ENCODE assay signal across 10 mouse cellular contexts in genomic region chr3:28359138-28359537, GRCm38 (mm10).
DNase-seq lines count a peak whose midpoint lies in the region; ATAC-seq lines count a peak whose summit lies in the region.
"Had no signal": no experiment of that assay in that cellular context is flagged by ENCODE, and none has a peak within 500 bp of the region (broad histone marks: within the 10 kb centered on the region; RNA-seq: fewer than 3 reads in every experiment).

No protein-coding gene starts in this region.

- no peak overlapping the region for H3K4me3 ChIP-seq in embryonic facial prominence, embryonic 15.5 days (replicated peaks)
- no peak overlapping the region for H3K4me3 ChIP-seq in lung, embryonic 16.5 days (ENCODE audit: low read length)
- H3K4me3 ChIP-seq: hindbrain, embryonic 15.5 days; kidney, embryonic 15.5 days had no signal

- ATAC-seq in embryonic facial prominence, embryonic 15.5 days (ENCODE audit: insufficient number of reproducible peaks, low FRiP score, low TSS enrichment, low read depth): peak; percentile 29; the same call in 1 of the 2 replicates
- peak; percentile 83; the same call in 1 of the 2 replicates for ATAC-seq in lung, embryonic 16.5 days (ENCODE audit: low read depth)
- ATAC-seq in CD4-positive, CD25-positive, alpha-beta regulatory T cell, adult 4 months: no peak

- H3K9me3 ChIP-seq in embryonic facial prominence, embryonic 15.5 days (replicated peaks): 0 out of 2 replicates have a peak, but pooled peaks cover 2% of the 10 kb centered on the region
- no peaks in the 10 kb centered on the region for H3K9me3 ChIP-seq in lung, embryonic 16.5 days (ENCODE audit: control insufficient read depth, low read length)
- H3K9me3 ChIP-seq: hindbrain, embryonic 15.5 days had no signal

- H3K27ac ChIP-seq in embryonic facial prominence, embryonic 15.5 days (replicated peaks): no peak overlapping the region
- H3K27ac ChIP-seq in lung, embryonic 16.5 days (ENCODE audit: low read length): no peak overlapping the region
- H3K27ac ChIP-seq: hindbrain, embryonic 15.5 days; kidney, embryonic 15.5 days had no signal

- WGBS in embryonic facial prominence, embryonic 15.5 days: 18% methylated on average over 6 of the region's 6 CpGs
- 29% methylated on average over 6 of the region's 6 CpGs for WGBS in lung, embryonic 16.5 days

- 0 out of 2 replicates have a peak overlapping the region, but pooled peaks have one; percentile 2 for H3K4me2 ChIP-seq in embryonic facial prominence, embryonic 15.5 days (replicated peaks)
- no peak overlapping the region for H3K4me2 ChIP-seq in lung, embryonic 16.5 days (ENCODE audit: low read depth, low read length)
- H3K4me2 ChIP-seq: hindbrain, embryonic 15.5 days; kidney, embryonic 15.5 days had no signal

- H3K9ac ChIP-seq in embryonic facial prominence, embryonic 15.5 days: no peak overlapping the region
- H3K9ac ChIP-seq in lung, embryonic 16.5 days (ENCODE audit: low read length): no peak overlapping the region
- H3K9ac ChIP-seq: hindbrain, embryonic 15.5 days; kidney, embryonic 15.5 days had no signal

- DNase-seq in urinary bladder, postnatal 14 days (ENCODE audit: low spot score): peak; percentile 54
- DNase-seq in urinary bladder, postnatal 10 days (ENCODE audit: low spot score): no peak
- DNase-seq in yolk sac, embryonic 10.5 days (ENCODE audit: low spot score): peak; percentile 48
- no peak for DNase-seq in cerebellum, adult 9-10 months
- DNase-seq: cerebellum, adult 11-12 months had no signal

- H3K4me1 ChIP-seq in embryonic facial prominence, embryonic 15.5 days: 0 out of 2 replicates have a peak, but pooled peaks cover 6% of the 10 kb centered on the region
- H3K4me1 ChIP-seq in lung, embryonic 16.5 days (replicated peaks; ENCODE audit: control insufficient read depth, insufficient read depth, low read length): peaks cover 3% of the 10 kb centered on the region
- H3K4me1 ChIP-seq: hindbrain, embryonic 15.5 days; kidney, embryonic 15.5 days had no signal

- no peaks in the 10 kb centered on the region for H3K27me3 ChIP-seq in embryonic facial prominence, embryonic 15.5 days
- no peaks in the 10 kb centered on the region for H3K27me3 ChIP-seq in lung, embryonic 16.5 days (ENCODE audit: control insufficient read depth, insufficient read depth, low read depth, low read length)
- H3K27me3 ChIP-seq: hindbrain, embryonic 15.5 days; kidney, embryonic 15.5 days had no signal

- H3K36me3 ChIP-seq in embryonic facial prominence, embryonic 15.5 days: no peaks in the 10 kb centered on the region
- H3K36me3 ChIP-seq in lung, embryonic 16.5 days (ENCODE audit: control insufficient read depth, insufficient read depth, low read length): no peaks in the 10 kb centered on the region
- H3K36me3 ChIP-seq: kidney, embryonic 15.5 days had no signal

Comparison
In these comparisons a context has a peak if more than half of its experiments do, and no peak if none do; other contexts are left out.
1. DNase-seq: peak in urinary bladder, postnatal 14 days (single experiment) and yolk sac, embryonic 10.5 days (single experiment); none in urinary bladder, postnatal 10 days (single experiment) and cerebellum, adult 9-10 months (single experiment).